Mouse (Mus musculus) left cerebral cortex, postnatal 4 days (tissue): ENCODE data around the gene Ybx2. TPM values are rescaled to one million over a fixed set of nuclear protein-coding genes. Genes with fewer than 3 reads are reported as not detected.
"Not testable (repeated sequence)": the region's sequence is repeated elsewhere in the genome, so short reads cannot be mapped to it uniquely, and the experiment has no call there.

Source experiments
- DNase-seq: peaks from one replicate; pipeline ENCODE4 v3.0.0-alpha.2; 2022
- intact Hi-C: fragments of 180-260 bp; cut with DNase I; formaldehyde crosslinking; loops from one replicate; pipeline ENCODE4 v1.15.1; 2025
- total RNA-seq, 2 experiments: library from RNA; stranded (reverse); gene quantifications; 2 replicates each; pipeline ENCODE4 v1.2.3; 2021

Gene Ybx2
- total RNA-seq, 2 experiments from 2014 or later, result 16.1 to 23.5 TPM

GRCm38 (mm10) chr11:69914372-69914764 lies 21.2 kb upstream of the Ybx2 start:
- no peak for DNase-seq
- intact Hi-C loops, result no loop called here

- no peak for DNase-seq
These were observed 20.6 kb upstream of the Ybx2 start for GRCm38 (mm10) chr11:69914917-69915430.

GRCm38 (mm10) chr11:69915667-69916627 lies 19.6 kb upstream of the Ybx2 start:
- intact Hi-C loops, result no loop called here
- no peak for DNase-seq

More at GRCm38 (mm10) chr11:69914917-69915430, 20.6 kb upstream of the Ybx2 start:
- intact Hi-C loops, result no loop called here

- intact Hi-C loops, DNase-seq: not testable (repeated sequence)
These were observed 18.8 kb upstream of the Ybx2 start for GRCm38 (mm10) chr11:69916652-69917378.

GRCm38 (mm10) chr11:69917379-69917948 lies 18.1 kb upstream of the Ybx2 start:
- intact Hi-C loops, result no loop called here

GRCm38 (mm10) chr11:69918118-69918517 lies 17.5 kb upstream of the Ybx2 start:
- intact Hi-C loops, result no loop called here
- DNase-seq, result no peak

More at GRCm38 (mm10) chr11:69917379-69917948, 18.1 kb upstream of the Ybx2 start:
- DNase-seq, result no peak

GRCm38 (mm10) chr11:69919053-69919452 lies 16.5 kb upstream of the Ybx2 start:
- intact Hi-C loops, result no loop called here
- DNase-seq, result no peak

GRCm38 (mm10) chr11:69919661-69920265 lies 15.8 kb upstream of the Ybx2 start:
- DNase-seq, result peak; percentile 68
- intact Hi-C loops, result no loop called here

- DNase-seq, result peak; percentile 67
- intact Hi-C loops, result no loop called here
These were observed 15.1 kb upstream of the Ybx2 start for GRCm38 (mm10) chr11:69920266-69921031.

- peak; percentile 100 for DNase-seq
- intact Hi-C loops, result no loop called here
These were observed 14.2 kb upstream of the Ybx2 start, which contains the start of gene Eif5a for GRCm38 (mm10) chr11:69921114-69922011. Gene Eif5a (minus strand): TSS chr11:69921958.

GRCm38 (mm10) chr11:69922012-69922756 lies 13.4 kb upstream of the Ybx2 start:
- intact Hi-C loops, result no loop called here
- DNase-seq, result no peak

GRCm38 (mm10) chr11:69922796-69923195 lies 12.8 kb upstream of the Ybx2 start:
- DNase-seq, result no peak
- intact Hi-C loops, result no loop called here

GRCm38 (mm10) chr11:69927501-69927900 lies 8.1 kb upstream of the Ybx2 start:
- DNase-seq, result no peak
- intact Hi-C loops, result no loop called here

- intact Hi-C loops, result loop anchor here (5.0 to 10.0 kb wide), 2 partner anchors 55 to 283 kb away; partner anchors contain the start of genes Ctdnep1, Elp5 and Slc16a11
- DNase-seq, result no peak
These were observed 5.9 kb upstream of the Ybx2 start for GRCm38 (mm10) chr11:69929712-69930111.

- intact Hi-C loops, result loop anchor here (5.0 to 10.0 kb wide), 2 partner anchors 55 to 282 kb away; partner anchors contain the start of genes Ctdnep1, Elp5 and Slc16a11
- DNase-seq, result not testable (repeated sequence)
These were observed 5.4 kb upstream of the Ybx2 start for GRCm38 (mm10) chr11:69930176-69930575.

GRCm38 (mm10) chr11:69930967-69931537 lies 4.5 kb upstream of the Ybx2 start:
- no peak for DNase-seq
- intact Hi-C loops, result loop anchor here (5.0 to 10.0 kb wide), 2 partner anchors 54 to 281 kb away; partner anchors contain the start of genes Ctdnep1, Elp5 and Slc16a11

GRCm38 (mm10) chr11:69931769-69932168 lies 3.8 kb upstream of the Ybx2 start:
- intact Hi-C loops, result loop anchor here (5.0 to 10.0 kb wide), 2 partner anchors 53 to 281 kb away; partner anchors contain the start of genes Ctdnep1, Elp5 and Slc16a11
- no peak for DNase-seq
